ENCODE assay signal across 8 mouse cellular contexts in the genomic region with DNA sequence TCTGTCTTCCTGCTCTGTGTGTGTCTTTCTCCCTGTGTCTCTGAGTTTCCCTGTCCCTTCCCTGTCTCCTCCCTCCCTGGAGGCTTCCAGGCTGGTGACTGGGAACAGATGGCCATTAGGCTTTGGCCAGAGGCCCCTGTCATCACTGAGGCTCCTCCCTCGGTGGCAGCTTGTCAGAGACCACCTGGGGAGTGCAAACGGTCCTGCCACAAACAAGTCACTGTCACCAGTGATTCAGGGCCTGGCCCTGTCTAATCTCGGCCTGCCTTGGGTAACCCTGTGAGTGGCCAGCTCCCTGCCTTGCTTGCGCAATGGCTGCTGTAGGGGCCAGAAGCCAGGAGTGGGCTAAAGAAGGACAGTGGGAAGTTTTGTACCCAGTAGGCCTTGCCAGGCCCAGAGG. TPM values are rescaled to one million over a fixed set of nuclear protein-coding genes. Genes with fewer than 3 reads are reported as not detected.
DNase-seq lines count a peak whose midpoint lies in the region; ATAC-seq lines count a peak whose summit lies in the region.

No protein-coding gene starts in this region.

- DNase-seq in layer of hippocampus, postnatal 10 days (ENCODE audit: low spot score in 2 of 2): peak; percentile 37 to 52
- DNase-seq in layer of hippocampus, postnatal 14 days (ENCODE audit: low spot score in 2 of 2): no peak
- DNase-seq in mesoderm, embryonic 11.5 days (ENCODE audit: low read depth, low spot score): peak; percentile 35
- DNase-seq in frontal cortex, postnatal 10 days (ENCODE audit: low spot score in 2 of 2): no peak
- no peak for DNase-seq in natural killer cell, adult 2 months (ENCODE audit: low spot score in 2 of 2)

- peak; percentile 89 for ATAC-seq in cerebellum, adult (ENCODE audit: insufficient number of reproducible peaks, low FRiP score, low TSS enrichment)
- peak; percentile 25; the same call in 1 of the 2 replicates for ATAC-seq in granulocyte monocyte progenitor cell, adult 5-6 weeks (replicated peaks; ENCODE audit: poor library complexity, severe bottlenecking)
- ATAC-seq in megakaryocyte, adult 5-6 weeks (ENCODE audit: poor library complexity, severe bottlenecking): no peak

RNA-seq across cellular contexts. Expression of gene Ky, which starts 12.5 kb away (rescaled TPM):
- total RNA-seq in layer of hippocampus, postnatal 10 days (2021): 1 to 10 TPM; 4.8 to 4.9 TPM
- 1 to 10 TPM; 4.9 to 7.4 TPM for total RNA-seq in layer of hippocampus, postnatal 14 days (2021)
- total RNA-seq in granulocyte monocyte progenitor cell, adult 5-6 weeks (2014; fragmentation: Nextera tagmentation): not detected in 2 replicates
- not detected in 2 replicates for total RNA-seq in granulocyte monocyte progenitor cell, adult 5-6 weeks (2017)
- total RNA-seq in megakaryocyte, adult 5-6 weeks (2015): not detected in 2 replicates
- total RNA-seq in megakaryocyte, adult 5-6 weeks (2017): not detected in 2 replicates

Comparison
In these comparisons a context has a peak if more than half of its experiments do, and no peak if none do; other contexts are left out.
1. DNase-seq: peak in layer of hippocampus, postnatal 10 days (2 of 2) and mesoderm, embryonic 11.5 days (single experiment); none in layer of hippocampus, postnatal 14 days (0 of 2), frontal cortex, postnatal 10 days (0 of 2) and natural killer cell, adult 2 months (0 of 2).
2. RNA of gene Ky, which starts 12.5 kb away (total RNA-seq): 4.9 to 7.4 TPM in layer of hippocampus, postnatal 14 days and 4.8 to 4.9 TPM in layer of hippocampus, postnatal 10 days; not detected in granulocyte monocyte progenitor cell, adult 5-6 weeks and not detected in megakaryocyte, adult 5-6 weeks; every median in the first group is over 4 times any median in the second.